Mouse (Mus musculus) gastrocnemius, postnatal 4 days (tissue): ENCODE measurements at regions not wholly inside any gene's neighbourhood (a gene's known extent, or its start where the extent isn't known, plus 50 kb on each side); places are given as distances from the start of the nearest gene placed in this dataset.
A peak's percentile ranks its signal among the peaks of the same experiment; 100 is the strongest.

Experiments
- DNase-seq, 2 experiments: peaks; one replicate each; pipeline ENCODE4 v3.0.0; 2021 to 2022; ENCODE audit warnings: low spot score in 2 of 2, mixed read lengths in 2 of 2

- DNase-seq: no peak
Measured at GRCm38 (mm10) chr1:94582526-94582925, 530.2 kb upstream of the Pdcd1 start.

GRCm38 (mm10) chr1:94581650-94582405 lies 529.5 kb upstream of the Pdcd1 start:
- no peak for DNase-seq

GRCm38 (mm10) chr1:94532773-94533541 lies 480.6 kb upstream of the Pdcd1 start:
- DNase-seq: no peak

- DNase-seq: no peak
Measured at GRCm38 (mm10) chr1:94504080-94504520, 451.7 kb upstream of the Pdcd1 start.

- DNase-seq: no peak
Measured at GRCm38 (mm10) chr1:94503379-94504079, 451.2 kb upstream of the Pdcd1 start.

GRCm38 (mm10) chr1:94502066-94502861 lies 449.9 kb upstream of the Pdcd1 start:
- no peak for DNase-seq

- DNase-seq: no peak
Measured at GRCm38 (mm10) chr1:94496992-94497391, 444.6 kb upstream of the Pdcd1 start.

GRCm38 (mm10) chr1:94496341-94496740 lies 444.0 kb upstream of the Pdcd1 start:
- DNase-seq: no peak

- no peak for DNase-seq
Measured at GRCm38 (mm10) chr1:94487062-94487461, 434.7 kb upstream of the Pdcd1 start.

- DNase-seq: peak in 1 of 2 experiments; percentile 9
Measured at GRCm38 (mm10) chr1:94469834-94470233, 417.5 kb upstream of the Pdcd1 start.

GRCm38 (mm10) chr1:94423731-94424130 lies 371.4 kb upstream of the Pdcd1 start:
- no peak for DNase-seq

- no peak for DNase-seq
Measured at GRCm38 (mm10) chr1:94413043-94413442, 360.7 kb upstream of the Pdcd1 start.

GRCm38 (mm10) chr1:94366606-94367005 lies 314.3 kb upstream of the Pdcd1 start:
- no peak for DNase-seq

GRCm38 (mm10) chr1:94356996-94357395 lies 304.6 kb upstream of the Pdcd1 start:
- no peak for DNase-seq

- DNase-seq: no peak
Measured at GRCm38 (mm10) chr1:94355873-94356272, 303.5 kb upstream of the Pdcd1 start.

GRCm38 (mm10) chr1:94342576-94342975 lies 290.2 kb upstream of the Pdcd1 start:
- no peak for DNase-seq

- no peak for DNase-seq
Measured at GRCm38 (mm10) chr1:94341237-94341636, 288.9 kb upstream of the Pdcd1 start.

GRCm38 (mm10) chr1:94318029-94318428 lies 265.7 kb upstream of the Pdcd1 start:
- no peak for DNase-seq

GRCm38 (mm10) chr1:94298395-94298794 lies 246.0 kb upstream of the Pdcd1 start:
- DNase-seq: no peak

- DNase-seq: no peak
Measured at GRCm38 (mm10) chr1:94272569-94272968, 220.2 kb upstream of the Pdcd1 start.

GRCm38 (mm10) chr1:94263313-94263712 lies 211.0 kb upstream of the Pdcd1 start:
- DNase-seq: no peak
